Mouse (Mus musculus): ENCODE measurements around the gene Shisa8.

DNA sequence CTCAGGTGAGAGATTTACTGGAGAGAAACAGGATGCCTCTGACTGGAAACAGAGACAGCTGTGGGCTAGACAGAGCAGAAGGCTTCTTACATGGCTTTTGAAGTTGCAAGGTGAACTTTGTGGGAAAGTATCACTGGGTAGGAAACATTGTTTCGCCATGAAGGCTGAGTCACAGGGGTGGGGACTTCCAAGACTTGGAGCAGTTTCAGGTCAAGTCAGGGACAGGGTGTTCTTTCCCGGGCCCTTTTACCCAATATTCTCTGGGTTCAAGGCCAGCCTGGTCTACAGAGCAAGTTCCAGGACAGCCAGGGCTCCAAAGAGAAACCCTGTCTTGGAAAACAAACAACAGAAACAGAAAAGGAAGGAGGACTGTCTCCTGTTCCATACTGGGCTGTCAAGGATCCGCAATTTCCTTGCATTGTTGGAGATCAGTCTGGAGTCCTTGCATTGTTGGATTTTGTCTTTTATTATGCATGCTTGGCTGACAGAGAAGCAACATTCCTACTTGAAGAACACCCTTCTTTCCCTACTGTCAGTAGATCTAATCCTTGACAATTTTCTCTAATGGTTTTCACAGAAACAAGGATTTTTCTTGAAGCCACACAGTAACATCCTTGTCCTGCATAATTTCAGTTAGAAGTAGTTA lies 34.6 kb upstream of the Shisa8 start:
- TF ChIP-seq CTCF (IDR thresholded peaks at IDR 0.05; ENCODE audit: low read depth, low read length) (no peak), POLR2AphosphoS5 (IDR thresholded peaks at IDR 0.05; ENCODE audit: insufficient replicate concordance, low read depth, low read length) (no peak)

Measured in G1E (cell line).